Mouse (Mus musculus) T-helper 2 cell (primary cell): ENCODE measurements at regions not wholly inside any gene's neighbourhood (a gene's known extent, or its start where the extent isn't known, plus 50 kb on each side); places are given as distances from the start of the nearest gene placed in this dataset.

ENCODE experiments used
- in situ Hi-C: fragments of 300-600 bp; cut with MboI, MseI; formaldehyde crosslinking; loops from one replicate; pipeline ENCODE4 v1.15.1; 2025; ENCODE audit warnings: high pct_unique_total_duplicates

GRCm38 (mm10) chr10:81996742-81997536, 51.0 kb upstream of the Zfp873 start:
- in situ Hi-C loops = loop anchor here (10.0 kb wide), 1 partner anchor 292 kb away; the partner anchor contains the start of gene Zfp433
